Comparison of ENCODE assay signal across 32 mouse cellular contexts in genomic region chr1:154603781-154604180, GRCm38 (mm10).
"Had no signal": no experiment of that assay in that cellular context is flagged by ENCODE, and none has a peak within 500 bp of the region (broad histone marks: within the 10 kb centered on the region; RNA-seq: fewer than 3 reads in every experiment).

No protein-coding gene starts in this region.

- H3K27me3 ChIP-seq: limb, embryonic 13.5 days; limb, embryonic 15.5 days; liver, embryonic 12.5 days; liver, embryonic 13.5 days; liver, embryonic 15.5 days; lung, embryonic 15.5 days; megakaryocyte, embryonic 14.5 days; midbrain, embryonic 12.5 days; midbrain, embryonic 13.5 days; midbrain, embryonic 15.5 days; neural tube, embryonic 12.5 days had no signal

- ATAC-seq: liver, embryonic 12.5 days; liver, postnatal 0 days; lung, postnatal 0 days; midbrain, embryonic 13.5 days; midbrain, embryonic 15.5 days; midbrain, embryonic 16.5 days had no signal

- H3K9me3 ChIP-seq: limb, embryonic 10.5 days; limb, embryonic 12.5 days; limb, embryonic 13.5 days; limb, embryonic 15.5 days; liver, embryonic 12.5 days; liver, embryonic 13.5 days; liver, embryonic 15.5 days; lung, embryonic 15.5 days; megakaryocyte, embryonic 14.5 days; midbrain, embryonic 10.5 days; midbrain, embryonic 12.5 days; midbrain, embryonic 13.5 days; midbrain, embryonic 15.5 days; neural tube, embryonic 12.5 days had no signal

- H3K9ac ChIP-seq: limb, embryonic 12.5 days; limb, embryonic 13.5 days; limb, embryonic 15.5 days; liver, embryonic 12.5 days; liver, embryonic 13.5 days; liver, embryonic 14.5 days; liver, embryonic 15.5 days; liver, postnatal 0 days; lung, embryonic 14.5 days; lung, embryonic 15.5 days; midbrain, embryonic 12.5 days; midbrain, embryonic 13.5 days; midbrain, embryonic 15.5 days; neural tube, embryonic 12.5 days had no signal

- H3K4me3 ChIP-seq: limb, embryonic 10.5 days; limb, embryonic 12.5 days; limb, embryonic 13.5 days; limb, embryonic 15.5 days; liver, embryonic 12.5 days; liver, embryonic 13.5 days; liver, embryonic 15.5 days; lung, embryonic 15.5 days; megakaryocyte, embryonic 14.5 days; midbrain, embryonic 10.5 days; midbrain, embryonic 12.5 days; midbrain, embryonic 13.5 days; midbrain, embryonic 15.5 days; myocyte; neural tube, embryonic 12.5 days had no signal

- H3K36me3 ChIP-seq: limb, embryonic 10.5 days; limb, embryonic 12.5 days; limb, embryonic 13.5 days; limb, embryonic 15.5 days; liver, embryonic 12.5 days; liver, embryonic 13.5 days; liver, embryonic 15.5 days; lung, embryonic 15.5 days; midbrain, embryonic 10.5 days; midbrain, embryonic 12.5 days; midbrain, embryonic 13.5 days; midbrain, embryonic 15.5 days; neural tube, embryonic 12.5 days had no signal

- H3K27ac ChIP-seq: limb, embryonic 10.5 days; limb, embryonic 12.5 days; limb, embryonic 13.5 days; limb, embryonic 15.5 days; liver, embryonic 12.5 days; liver, embryonic 13.5 days; liver, embryonic 14.5 days; liver, embryonic 15.5 days; lung, embryonic 15.5 days; macrophage; midbrain, embryonic 10.5 days; midbrain, embryonic 12.5 days; midbrain, embryonic 13.5 days; midbrain, embryonic 15.5 days; neural tube, embryonic 12.5 days had no signal

- H3K4me2 ChIP-seq: limb, embryonic 12.5 days; limb, embryonic 13.5 days; limb, embryonic 15.5 days; liver, embryonic 11.5 days; liver, embryonic 12.5 days; liver, embryonic 13.5 days; liver, embryonic 15.5 days; lung, embryonic 14.5 days; lung, embryonic 15.5 days; midbrain, embryonic 11.5 days; midbrain, embryonic 12.5 days; midbrain, embryonic 13.5 days; midbrain, embryonic 15.5 days; neural tube, embryonic 12.5 days had no signal

- H3K4me1 ChIP-seq: limb, embryonic 10.5 days; limb, embryonic 12.5 days; limb, embryonic 13.5 days; limb, embryonic 15.5 days; liver, embryonic 12.5 days; liver, embryonic 13.5 days; liver, embryonic 15.5 days; lung, embryonic 15.5 days; megakaryocyte, embryonic 14.5 days; midbrain, embryonic 12.5 days; midbrain, embryonic 13.5 days; midbrain, embryonic 15.5 days; neural tube, embryonic 12.5 days had no signal

- DNase-seq: left cerebral cortex, postnatal 4 days; liver; liver, embryonic 13.5 days; liver, postnatal 0 days; lung, adult 18-20 months; lung, adult 2 months; lung, embryonic 14.5 days; lung, postnatal 10 days; lung, postnatal 14 days; lung, postnatal 36 days; lung, postnatal 4 days; midbrain, embryonic 14.5 days had no signal
